Mouse (Mus musculus) kidney, embryonic 16.5 days (tissue): ENCODE data around the gene Adgrl3. TPM values are rescaled to one million over a fixed set of nuclear protein-coding genes. Genes with fewer than 3 reads are reported as not detected.
A peak's percentile ranks its signal among the peaks of the same experiment; 100 is the strongest.

Experiments
- ATAC-seq: fragments of 200-750 bp; cut with Nextera tagmentation; 2 replicates; pipeline ENCODE4 v1.8.0; 2017; ENCODE audit warnings: moderate TSS enrichment; ENCODE audit not compliant: low FRiP score, low TSS enrichment
- H3K27ac ChIP-seq: fragments of 300-500 bp; sonication (generic); 2 replicates; pipeline ENCODE4 v1.5.1; 2014; ENCODE audit warnings: low read length
- H3K27me3 ChIP-seq: fragments of 300-500 bp; sonication (generic); 2 replicates; pipeline ENCODE4 v1.6.1; 2014; ENCODE audit warnings: low read length, control low read depth, mixed read lengths; ENCODE audit not compliant: insufficient read depth
- H3K36me3 ChIP-seq: fragments of 300-500 bp; sonication (generic); 2 replicates; pipeline ENCODE4 v1.6.1; 2014; ENCODE audit warnings: low read length, control low read depth, mixed read lengths; ENCODE audit not compliant: insufficient read depth
- H3K4me1 ChIP-seq: fragments of 300-500 bp; sonication (generic); 2 replicates; pipeline ENCODE4 v1.6.1; 2014; ENCODE audit warnings: low read length, control low read depth, mixed read lengths; ENCODE audit not compliant: insufficient read depth
- H3K4me2 ChIP-seq: fragments of 300-500 bp; sonication (generic); replicated peaks from 2 replicates; pipeline ENCODE4 v1.6.1; 2014; ENCODE audit warnings: low read depth, low read length
- H3K4me3 ChIP-seq: fragments of 300-500 bp; sonication (generic); 2 replicates; pipeline ENCODE4 v1.5.1; 2014; ENCODE audit warnings: mild to moderate bottlenecking, low read length
- H3K9ac ChIP-seq: fragments of 300-500 bp; sonication (generic); replicated peaks from 2 replicates; pipeline ENCODE4 v1.6.1; 2014; ENCODE audit warnings: low read length
- H3K9me3 ChIP-seq: fragments of 300-500 bp; sonication (generic); 2 replicates; pipeline ENCODE4 v1.6.1; 2016; ENCODE audit warnings: low read length, control low read depth
- whole genome bisulfite sequencing: fragments of 180-500 bp; shearing (Covaris S2); extraction: QIAGEN DNeasy Blood & Tissue Kit; methylation state at CpG from one replicate; pipeline ENCODE4 v1.1.7; 2014; 5-methylcytosine and 5-hydroxymethylcytosine counted together
- polyA plus RNA-seq: library from polyadenylated mRNA; unstranded; fragments of >200 nt; fragmentation: Nextera tagmentation; extraction: Ambion mirVana; gene quantifications from 2 replicates; pipeline ENCODE4 v1.2.1, GENCODE M21; 2015

Gene Adgrl3
- polyA plus RNA-seq, 1 experiment from 2014 or later = 12.7 TPM

- Histone ChIP-seq H3K4me3 (no peak overlapping the region), H3K4me1 (peaks cover 6% of the 10 kb centered on the region), H3K9ac (no peak overlapping the region), H3K4me2 (no peak overlapping the region), H3K36me3 (no peaks in the 10 kb centered on the region), H3K27me3 (no peaks in the 10 kb centered on the region), H3K9me3 (no peaks in the 10 kb centered on the region), H3K27ac (peak overlapping the region; percentile 66)
- no peak for ATAC-seq
- 85% methylated on average over 1 of the region's 1 CpGs for WGBS
Measured at GRCm38 (mm10) chr5:81344330-81344729, 324.4 kb downstream of the Adgrl3 start.

DNA sequence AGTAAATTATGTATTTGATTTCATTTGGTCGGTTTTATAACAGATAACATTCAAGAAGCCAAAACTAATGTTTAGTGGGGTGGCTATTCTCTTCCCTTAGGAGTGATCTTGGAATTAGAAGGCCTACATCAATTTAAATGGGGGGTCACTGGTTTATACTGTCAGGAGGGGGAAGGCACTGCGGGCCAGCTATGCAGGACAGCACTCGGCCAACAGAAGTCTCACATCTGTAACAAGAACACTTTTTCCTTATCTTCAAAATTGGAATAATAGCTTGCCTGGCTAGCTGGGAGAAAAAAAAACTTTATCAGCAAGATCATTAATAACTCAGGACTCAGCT, 325.1 kb downstream of the Adgrl3 start:
- H3K4me1 ChIP-seq = peaks cover 6% of the 10 kb centered on the region
- no peaks in the 10 kb centered on the region for H3K27me3 ChIP-seq
- H3K9me3 ChIP-seq = no peaks in the 10 kb centered on the region
- H3K36me3 ChIP-seq = no peaks in the 10 kb centered on the region
- no peak overlapping the region for H3K4me3 ChIP-seq
- WGBS = 37% methylated on average over 3 of the region's 3 CpGs
- no peak overlapping the region for H3K4me2 ChIP-seq
- no peak overlapping the region for H3K27ac ChIP-seq
- no peak overlapping the region for H3K9ac ChIP-seq
- peak; percentile 78 for ATAC-seq

DNA sequence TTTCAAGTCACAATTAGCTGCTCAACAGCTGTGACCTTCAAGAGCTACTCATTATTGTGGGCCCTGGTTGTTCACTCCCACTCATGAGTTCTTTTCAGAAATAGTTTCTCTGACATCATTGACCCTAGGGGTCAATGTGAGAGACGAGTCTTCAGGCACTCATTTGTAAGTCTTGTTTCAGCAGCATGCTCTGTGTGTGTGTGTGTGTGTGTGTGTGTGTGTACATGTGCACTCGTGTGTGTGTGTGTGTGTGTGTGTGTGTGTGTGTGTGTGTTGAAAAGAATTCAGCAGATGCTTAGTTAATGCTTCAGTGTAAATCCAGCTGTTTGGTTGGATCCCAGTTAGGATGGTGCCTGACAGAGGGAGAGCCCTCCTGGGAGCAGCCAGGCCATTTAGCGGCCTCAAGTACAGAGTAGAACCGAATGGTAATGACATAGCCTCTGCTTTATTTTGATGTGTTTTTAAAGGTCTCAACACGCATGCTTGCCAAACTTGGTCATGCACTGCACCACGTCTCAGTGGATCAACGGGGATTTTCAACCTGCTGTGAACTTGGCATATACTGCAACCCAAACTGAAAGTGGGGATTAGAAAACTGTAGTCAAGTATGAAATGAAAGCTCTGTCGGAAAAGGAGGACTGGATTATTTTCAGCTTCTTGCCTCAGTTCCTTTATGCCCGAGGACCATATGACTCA, 325.6 kb downstream of the Adgrl3 start:
- WGBS = 42% methylated on average over 9 of the region's 9 CpGs
- no peak overlapping the region for H3K4me3 ChIP-seq

GRCm38 (mm10) chr5:81347571-81347970, 327.6 kb downstream of the Adgrl3 start:
- H3K27me3 ChIP-seq = no peaks in the 10 kb centered on the region
- H3K4me3 ChIP-seq = no peak overlapping the region
- no peaks in the 10 kb centered on the region for H3K9me3 ChIP-seq
- H3K36me3 ChIP-seq = no peaks in the 10 kb centered on the region
- H3K9ac ChIP-seq = no peak overlapping the region
- peaks cover 6% of the 10 kb centered on the region for H3K4me1 ChIP-seq
- 63% methylated on average over 4 of the region's 4 CpGs for WGBS
- H3K27ac ChIP-seq = no peak overlapping the region
- no peak overlapping the region for H3K4me2 ChIP-seq
- no peak for ATAC-seq

More for the DNA sequence above, 325.6 kb downstream of the Adgrl3 start:
- Histone ChIP-seq H3K4me1 (peaks cover 6% of the 10 kb centered on the region), H3K27ac (no peak overlapping the region), H3K4me2 (no peak overlapping the region), H3K27me3 (no peaks in the 10 kb centered on the region), H3K9ac (no peak overlapping the region), H3K9me3 (no peaks in the 10 kb centered on the region), H3K36me3 (no peaks in the 10 kb centered on the region)
- peak; percentile 89 for ATAC-seq

DNA sequence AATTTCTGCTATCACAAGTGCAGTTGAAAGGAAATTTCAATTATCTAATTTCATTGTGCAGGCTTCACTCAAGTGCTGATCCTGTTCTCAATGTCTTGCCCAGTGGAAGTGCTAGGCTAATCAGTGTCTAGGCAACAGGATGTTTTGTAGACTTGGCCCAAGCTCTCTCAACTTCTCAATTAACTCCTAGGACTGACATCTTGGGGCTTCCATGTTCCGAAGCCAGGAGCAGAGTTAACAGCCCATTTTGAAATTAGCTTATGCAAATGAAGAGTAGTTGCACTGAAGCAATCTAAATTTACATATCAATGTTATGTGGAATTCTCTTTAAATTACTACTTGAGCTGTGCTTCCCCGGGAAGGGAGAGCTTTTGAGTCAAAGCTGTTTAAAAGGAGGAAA, 339.6 kb downstream of the Adgrl3 start:
- no peaks in the 10 kb centered on the region for H3K36me3 ChIP-seq
- WGBS = 58% methylated on average over 2 of the region's 2 CpGs
- H3K27ac ChIP-seq = no peak overlapping the region
- H3K4me2 ChIP-seq = no peak overlapping the region
- H3K27me3 ChIP-seq = no peaks in the 10 kb centered on the region
- no peak for ATAC-seq
- H3K4me3 ChIP-seq = no peak overlapping the region
- no peaks in the 10 kb centered on the region for H3K4me1 ChIP-seq
- H3K9ac ChIP-seq = no peak overlapping the region
- no peaks in the 10 kb centered on the region for H3K9me3 ChIP-seq

- Histone ChIP-seq H3K4me1 (no peaks in the 10 kb centered on the region), H3K9ac (no peak overlapping the region), H3K36me3 (no peaks in the 10 kb centered on the region), H3K4me2 (no peak overlapping the region), H3K9me3 (no peaks in the 10 kb centered on the region), H3K4me3 (no peak overlapping the region), H3K27me3 (no peaks in the 10 kb centered on the region), H3K27ac (no peak overlapping the region)
- 80% methylated on average over 8 of the region's 8 CpGs for WGBS
- no peak for ATAC-seq
Measured at GRCm38 (mm10) chr5:81364198-81364643, 344.3 kb downstream of the Adgrl3 start.

DNA sequence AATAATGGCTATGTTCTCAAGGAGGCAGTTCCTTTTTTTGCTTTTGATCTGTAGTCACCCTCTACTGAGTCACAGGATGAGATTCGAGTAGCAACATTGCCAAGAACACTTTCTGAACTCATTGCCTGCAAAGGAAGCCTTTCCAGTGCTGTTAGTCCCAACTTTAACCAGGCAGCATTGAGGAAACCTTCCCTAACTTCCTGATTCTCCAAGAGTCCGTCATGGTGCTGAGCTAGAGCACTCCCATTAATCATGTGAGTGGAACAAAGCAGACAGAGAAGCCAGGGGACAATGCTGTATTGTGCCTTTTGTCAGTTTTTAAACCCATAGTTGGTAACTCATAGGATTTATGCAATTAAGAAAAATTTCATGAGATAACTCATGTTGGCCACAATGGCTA, 345.3 kb downstream of the Adgrl3 start:
- no peaks in the 10 kb centered on the region for H3K9me3 ChIP-seq
- WGBS = 32% methylated on average over 2 of the region's 2 CpGs
- ATAC-seq = peak; percentile 73; the same call in 1 of the 2 replicates

DNA sequence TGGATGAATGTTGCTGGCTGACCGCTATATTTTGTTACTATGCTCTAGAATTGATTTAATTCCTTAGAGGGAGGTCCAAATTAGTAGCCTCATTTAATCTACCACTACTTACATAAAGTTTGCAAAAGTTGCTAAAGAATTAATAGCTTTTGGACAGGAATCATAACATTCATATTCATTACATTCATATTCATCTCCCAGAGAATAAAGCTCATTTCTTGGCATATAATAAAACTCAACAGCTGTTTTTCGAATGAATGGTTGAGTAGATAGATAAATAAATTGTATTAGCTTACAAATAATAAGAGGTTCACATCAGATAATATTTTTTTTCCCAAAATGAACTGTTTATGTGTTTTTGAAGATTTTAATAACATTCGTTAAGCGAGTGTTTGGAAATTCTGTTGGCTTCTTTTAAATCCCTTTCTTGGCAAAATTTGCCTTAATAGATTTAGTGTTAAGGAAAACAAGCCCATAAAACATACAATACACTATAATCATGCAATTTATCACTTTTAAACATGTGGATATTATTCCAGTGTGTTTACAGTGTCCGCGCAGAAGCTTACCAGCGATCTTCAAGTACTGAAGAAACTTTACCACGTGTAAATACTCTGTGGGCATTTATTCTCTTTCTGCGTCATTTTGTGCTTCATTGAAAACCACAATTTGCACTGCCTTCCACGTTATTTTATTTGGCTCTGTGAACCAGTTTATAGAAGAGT, 350.4 kb downstream of the Adgrl3 start:
- ATAC-seq = 0 out of 2 replicates have a peak, but pooled peaks have one; percentile 23
- H3K4me2 ChIP-seq = no peak overlapping the region
- H3K27ac ChIP-seq = no peak overlapping the region
- no peaks in the 10 kb centered on the region for H3K9me3 ChIP-seq
- H3K27me3 ChIP-seq = no peaks in the 10 kb centered on the region
- H3K4me1 ChIP-seq = no peaks in the 10 kb centered on the region
- no peak overlapping the region for H3K4me3 ChIP-seq
- no peaks in the 10 kb centered on the region for H3K36me3 ChIP-seq
- H3K9ac ChIP-seq = no peak overlapping the region
- WGBS = 61% methylated on average over 10 of the region's 10 CpGs

More for the DNA sequence above, 345.3 kb downstream of the Adgrl3 start:
- Histone ChIP-seq H3K4me2 (no peak overlapping the region), H3K4me3 (no peak overlapping the region), H3K27ac (no peak overlapping the region), H3K9ac (no peak overlapping the region), H3K4me1 (no peaks in the 10 kb centered on the region), H3K36me3 (no peaks in the 10 kb centered on the region), H3K27me3 (no peaks in the 10 kb centered on the region)

DNA sequence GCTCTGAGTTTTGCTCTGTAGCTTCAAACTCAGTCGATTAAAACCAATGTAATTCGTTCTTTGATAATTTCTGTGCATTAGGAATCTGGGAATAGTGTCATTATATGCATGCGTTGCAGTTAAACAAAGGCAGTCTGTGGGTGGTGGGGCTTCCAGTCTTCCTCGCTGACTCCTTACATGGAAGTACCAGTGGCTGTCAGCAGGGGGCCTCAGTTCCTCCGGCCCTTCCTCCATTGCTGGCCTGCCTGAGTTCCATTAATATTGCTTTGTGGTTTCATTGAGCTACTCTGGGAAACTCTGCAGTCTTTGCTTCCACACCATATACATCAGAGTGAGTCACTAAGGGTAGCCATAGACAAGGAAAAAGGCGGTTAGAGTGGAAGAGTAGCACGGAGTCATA, 356.1 kb downstream of the Adgrl3 start:
- no peaks in the 10 kb centered on the region for H3K4me1 ChIP-seq
- no peaks in the 10 kb centered on the region for H3K27me3 ChIP-seq
- no peak for ATAC-seq
- H3K9me3 ChIP-seq = no peaks in the 10 kb centered on the region
- no peak overlapping the region for H3K27ac ChIP-seq
- H3K4me2 ChIP-seq = no peak overlapping the region
- 87% methylated on average over 7 of the region's 7 CpGs for WGBS
- no peak overlapping the region for H3K4me3 ChIP-seq
- no peak overlapping the region for H3K9ac ChIP-seq
- H3K36me3 ChIP-seq = no peaks in the 10 kb centered on the region

DNA sequence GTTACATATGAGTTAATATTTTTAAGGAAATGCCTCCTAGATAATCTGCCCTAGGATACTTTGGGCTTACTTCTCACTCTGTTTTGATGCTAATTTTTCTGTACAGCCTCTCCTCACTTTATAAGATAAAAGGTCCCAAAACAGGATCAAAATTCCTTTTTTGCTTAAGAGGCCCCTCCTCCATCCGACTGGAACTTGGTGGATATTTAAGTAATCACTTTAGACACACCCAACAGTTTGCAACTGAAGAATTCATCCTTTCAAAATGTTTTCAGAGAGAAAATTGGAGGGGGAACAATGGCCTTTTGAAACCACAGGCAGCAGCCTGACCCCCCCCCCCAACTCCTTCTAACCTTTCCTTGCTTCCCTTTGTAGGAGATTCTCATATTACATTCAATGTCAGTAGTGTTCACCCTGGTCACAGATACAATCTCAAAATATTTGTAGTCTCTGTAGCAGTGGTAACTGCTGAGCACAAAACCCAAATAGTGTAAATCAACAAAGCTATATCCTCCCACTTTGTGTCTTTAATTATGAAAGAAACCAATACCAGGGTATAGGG, 385.7 kb downstream of the Adgrl3 start:
- Histone ChIP-seq H3K4me3 (no peak overlapping the region), H3K27ac (no peak overlapping the region), H3K27me3 (no peaks in the 10 kb centered on the region), H3K4me2 (no peak overlapping the region), H3K4me1 (no peaks in the 10 kb centered on the region), H3K9ac (no peak overlapping the region), H3K36me3 (no peaks in the 10 kb centered on the region), H3K9me3 (no peaks in the 10 kb centered on the region)
- WGBS = 57% methylated on average over 1 of the region's 1 CpGs
- ATAC-seq = no peak
